Mouse (Mus musculus) heart, postnatal 0 days (tissue): Measurements from ENCODE around the gene Siglec1. TPM values are rescaled to one million over a fixed set of nuclear protein-coding genes. Genes with fewer than 3 reads are reported as not detected.

ENCODE experiments used
- ATAC-seq: fragments of 200-750 bp; cut with Nextera tagmentation; 2 replicates; pipeline ENCODE4 v1.8.0; 2017; ENCODE audit warnings: low read depth, moderate number of reproducible peaks, moderate library complexity; ENCODE audit not compliant: insufficient read depth
- DNase-seq: peaks from one replicate; pipeline ENCODE4 v3.0.0-alpha.2; 2016; ENCODE audit warnings: low spot score
- H3K27ac ChIP-seq: fragments of 300-500 bp; sonication (generic); 2 replicates; pipeline ENCODE4 v1.5.1; 2014; ENCODE audit warnings: low read depth, mild to moderate bottlenecking
- H3K27me3 ChIP-seq: fragments of 300-500 bp; sonication (generic); 2 replicates; pipeline ENCODE4 v1.6.1; 2014; ENCODE audit warnings: low read length, mixed read lengths; ENCODE audit not compliant: control insufficient read depth, insufficient read depth
- H3K36me3 ChIP-seq: fragments of 300-500 bp; sonication (generic); replicated peaks from 2 replicates; pipeline ENCODE4 v1.6.1; 2014; ENCODE audit warnings: low read length, mixed read lengths; ENCODE audit not compliant: control insufficient read depth, insufficient read depth
- H3K4me1 ChIP-seq: fragments of 300-500 bp; sonication (generic); 2 replicates; pipeline ENCODE4 v1.6.1; 2014; ENCODE audit warnings: antibody characterized with exemption; ENCODE audit not compliant: control insufficient read depth, insufficient read depth
- H3K4me2 ChIP-seq: fragments of 300-500 bp; sonication (generic); 2 replicates; pipeline ENCODE4 v1.6.1; 2014; ENCODE audit warnings: low read depth, mild to moderate bottlenecking, low read length, moderate library complexity
- H3K4me3 ChIP-seq: fragments of 300-500 bp; sonication (generic); 2 replicates; pipeline ENCODE4 v1.5.1; 2014; ENCODE audit warnings: low read depth, low read length
- H3K9ac ChIP-seq: fragments of 300-500 bp; sonication (generic); replicated peaks from 2 replicates; pipeline ENCODE4 v1.6.1; 2014; ENCODE audit warnings: low read depth, low read length, mixed read lengths
- H3K9me3 ChIP-seq: fragments of 300-500 bp; sonication (generic); replicated peaks from 2 replicates; pipeline ENCODE4 v1.6.1; 2016; ENCODE audit warnings: low read length; ENCODE audit not compliant: control insufficient read depth
- CTCF ChIP-seq: IDR thresholded peaks from 2 replicates; pipeline ENCODE4 v1.5.1; 2016; ENCODE audit warnings: antibody characterized with exemption, control low read depth, low read depth
- EP300 ChIP-seq: IDR thresholded peaks from 2 replicates; pipeline ENCODE4 v1.6.1; 2016; ENCODE audit warnings: antibody characterized with exemption, low read depth
- WGBS: fragments of 180-500 bp; shearing (Covaris S2); extraction: QIAGEN DNeasy Blood & Tissue Kit; methylation state at CpG from one replicate; pipeline ENCODE4 v1.1.7; 2014; 5-methylcytosine and 5-hydroxymethylcytosine counted together
- polyA plus RNA-seq: library from polyadenylated mRNA; unstranded; fragments of >200 nt; fragmentation: Nextera tagmentation; extraction: Ambion mirVana; gene quantifications from 2 replicates; pipeline ENCODE4 v1.2.1, GENCODE M21; 2015
- total RNA-seq: library from RNA; depleted of rRNA; stranded (reverse); fragments of >200 nt; gene quantifications from 2 replicates; pipeline ENCODE4 v1.2.3, GENCODE M21; 2014; ENCODE audit warnings: low replicate concordance

Gene Siglec1
- total and polyA plus RNA-seq, 2 experiments from 2014 or later = 0.20 to 3.4 TPM

GRCm38 (mm10) chr2:131127161-131127730, 40.7 kb upstream of the Siglec1 start, which contains the start of gene Hspa12b:
Gene Hspa12b, plus strand, starts transcription at chr2:131127280.
- Histone ChIP-seq H3K4me3 (peak within 1 kb of the TSS; percentile 60), H3K9me3 (no peaks in the 10 kb centered on the region), H3K27me3 (0 out of 2 replicates have a peak, but pooled peaks cover 5% of the 10 kb centered on the region), H3K27ac (peak within 1 kb of the TSS; percentile 75), H3K36me3 (no peaks in the 10 kb centered on the region), H3K4me1 (peaks cover 5% of the 10 kb centered on the region; the same call in 1 of the 2 replicates), H3K9ac (peak within 1 kb of the TSS; percentile 76), H3K4me2 (peak within 1 kb of the TSS; percentile 69)
- WGBS = 3% methylated on average over 24 of the region's 28 CpGs
- DNase-seq = peak; percentile 58
- peak; percentile 89 for ATAC-seq
- TF ChIP-seq CTCF = no peak
- TF ChIP-seq EP300 = no peak

DNA sequence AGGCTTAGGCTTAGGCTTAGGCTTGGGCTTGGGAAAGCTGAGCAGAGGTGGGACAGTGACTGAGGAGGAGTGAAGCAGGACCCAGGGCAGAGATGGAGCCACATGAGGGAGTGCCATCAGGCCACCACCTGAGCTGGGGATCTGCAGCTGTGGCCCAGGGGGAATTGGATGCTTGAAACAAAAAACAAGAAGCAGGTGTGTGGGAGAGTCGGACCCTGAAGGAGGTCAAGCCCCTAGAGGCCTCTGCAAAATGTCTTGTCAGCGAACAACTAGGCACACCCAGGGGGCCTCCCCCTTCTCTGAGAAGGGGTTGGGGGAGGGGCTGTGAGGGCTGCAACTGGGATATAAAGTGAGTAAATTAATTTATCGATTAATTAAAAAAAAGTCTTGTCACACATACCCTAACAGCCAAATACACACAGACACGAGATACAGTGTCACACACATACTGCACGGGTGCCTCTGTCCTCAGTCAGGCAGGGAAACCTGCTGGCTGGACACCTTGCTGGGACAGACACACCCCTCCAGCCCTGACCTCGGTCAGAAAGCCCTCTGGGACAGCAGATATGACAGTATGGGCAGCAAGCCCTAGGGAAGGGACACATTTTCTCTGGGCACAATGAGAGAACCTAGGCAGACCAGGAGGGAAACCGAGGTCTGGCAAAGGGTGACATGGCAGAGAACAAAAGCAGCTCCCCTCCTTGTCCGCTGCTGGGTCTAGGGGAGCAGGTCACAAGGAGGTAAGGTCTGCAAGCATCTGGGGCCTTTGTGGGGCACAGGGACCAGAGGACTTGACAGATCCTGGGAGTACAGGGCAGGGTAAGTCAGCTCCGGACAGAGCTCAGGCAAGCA, 39.6 kb upstream of the Siglec1 start:
- TF ChIP-seq CTCF (no peak), EP300 (no peak)
- ATAC-seq (no peak), DNase-seq (no peak)
- Histone ChIP-seq H3K27me3 (0 out of 2 replicates have a peak, but pooled peaks cover 5% of the 10 kb centered on the region), H3K4me2 (no peak overlapping the region), H3K4me1 (peaks cover 5% of the 10 kb centered on the region; the same call in 1 of the 2 replicates), H3K36me3 (no peaks in the 10 kb centered on the region), H3K4me3 (no peak overlapping the region), H3K27ac (peak overlapping the region; percentile 75; the same call in 1 of the 2 replicates), H3K9ac (no peak overlapping the region), H3K9me3 (no peaks in the 10 kb centered on the region)
- 65% methylated on average over 9 of the region's 9 CpGs for WGBS

DNA sequence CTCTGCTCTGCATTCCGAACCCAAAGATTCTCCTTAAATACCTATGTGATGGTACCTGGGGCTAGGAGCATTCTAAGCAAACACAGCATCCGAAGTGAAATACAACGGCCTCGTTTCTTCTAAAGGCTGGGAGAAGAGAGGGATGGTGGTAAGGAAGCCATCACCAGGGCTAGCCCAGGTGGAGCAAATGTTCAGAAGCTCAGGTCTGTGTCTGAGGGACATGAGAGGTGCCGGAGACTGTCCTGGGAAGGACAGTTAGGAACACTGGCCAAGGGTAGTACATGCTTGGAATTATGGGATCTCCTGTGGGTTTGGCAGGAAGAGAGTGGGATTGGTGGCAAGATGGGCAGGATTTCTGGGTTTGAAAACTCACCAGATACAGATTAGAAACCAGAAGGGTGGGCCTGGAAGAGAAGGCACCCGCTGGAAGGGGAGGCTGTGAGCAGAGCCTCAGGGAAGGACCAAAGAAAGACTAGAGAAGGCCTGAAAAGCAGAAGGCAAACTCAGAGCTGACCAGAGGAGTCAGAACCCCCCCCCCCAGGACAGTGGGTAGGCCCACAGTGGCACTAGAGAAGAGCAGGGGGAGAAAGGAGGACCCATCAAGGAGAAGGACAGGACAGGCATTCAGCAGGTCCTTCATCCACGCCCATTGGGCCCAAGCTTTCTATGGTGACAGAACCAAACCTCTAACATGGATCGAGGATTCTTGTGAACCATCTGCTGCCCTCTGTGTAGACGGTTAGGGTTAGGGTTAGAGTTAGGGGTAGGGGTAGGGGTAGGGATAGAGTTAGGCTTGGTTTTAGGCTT, 38.8 kb upstream of the Siglec1 start:
- ATAC-seq (no peak), DNase-seq (no peak)
- Histone ChIP-seq H3K36me3 (no peaks in the 10 kb centered on the region), H3K4me1 (peaks cover 5% of the 10 kb centered on the region; the same call in 1 of the 2 replicates), H3K4me2 (no peak overlapping the region), H3K9me3 (no peaks in the 10 kb centered on the region), H3K9ac (no peak overlapping the region), H3K4me3 (no peak overlapping the region), H3K27me3 (0 out of 2 replicates have a peak, but pooled peaks cover 5% of the 10 kb centered on the region), H3K27ac (0 out of 2 replicates have a peak overlapping the region, but pooled peaks have one; percentile 71)
- 91% methylated on average over 9 of the region's 9 CpGs for WGBS
- TF ChIP-seq EP300 (no peak), CTCF (no peak)

GRCm38 (mm10) chr2:131124166-131124565, 37.6 kb upstream of the Siglec1 start:
- ATAC-seq = peak; percentile 42
- Histone ChIP-seq H3K4me3 (no peak overlapping the region), H3K27ac (peak overlapping the region; percentile 71), H3K4me1 (peaks cover 5% of the 10 kb centered on the region; the same call in 1 of the 2 replicates), H3K9ac (no peak overlapping the region), H3K36me3 (no peaks in the 10 kb centered on the region), H3K9me3 (no peaks in the 10 kb centered on the region), H3K27me3 (0 out of 2 replicates have a peak, but pooled peaks cover 5% of the 10 kb centered on the region), H3K4me2 (no peak overlapping the region)
- WGBS = 52% methylated on average over 3 of the region's 3 CpGs
- TF ChIP-seq CTCF (no peak), EP300 (peak; percentile 56; the same call in 1 of the 2 replicates)
- no peak for DNase-seq

DNA sequence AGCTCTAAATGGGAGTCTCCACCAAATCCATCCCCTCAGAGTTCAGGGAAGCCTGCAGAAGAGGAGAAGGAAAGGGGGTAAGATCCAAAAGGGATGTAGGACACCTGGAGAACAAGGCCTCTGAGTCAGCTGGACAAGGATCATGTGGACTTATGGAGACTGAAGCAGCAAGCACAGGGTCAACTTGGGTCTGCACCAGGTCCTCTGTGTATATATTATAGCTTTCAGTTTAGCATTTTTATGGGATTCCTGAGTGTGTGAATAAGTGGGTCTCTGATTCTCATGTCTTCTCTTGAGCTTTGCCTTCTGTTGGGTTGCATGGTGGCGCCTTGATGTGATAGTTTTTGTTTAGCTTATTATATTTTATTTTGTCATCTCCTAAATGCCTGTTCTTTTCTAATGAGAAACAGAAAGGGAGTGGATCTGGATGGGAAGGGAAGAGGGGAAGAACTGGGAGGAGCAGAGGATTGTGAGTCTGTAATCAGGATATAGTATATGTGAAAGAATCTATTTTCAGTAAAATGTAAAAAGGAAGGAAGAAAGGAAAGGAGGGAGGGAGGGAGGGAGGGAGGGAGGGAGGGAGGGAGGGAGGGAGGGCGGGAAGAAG, 32.5 kb upstream of the Siglec1 start:
- H3K9me3 ChIP-seq = no peaks in the 10 kb centered on the region
- H3K36me3 ChIP-seq = no peaks in the 10 kb centered on the region
- no peaks in the 10 kb centered on the region for H3K27me3 ChIP-seq
- ATAC-seq (no peak), DNase-seq (no peak)
- H3K27ac ChIP-seq = no peak overlapping the region
- H3K4me1 ChIP-seq = no peaks in the 10 kb centered on the region
- no peak overlapping the region for H3K9ac ChIP-seq
- H3K4me3 ChIP-seq = no peak overlapping the region
- TF ChIP-seq CTCF (no peak), EP300 (no peak)
- no peak overlapping the region for H3K4me2 ChIP-seq
- 78% methylated on average over 2 of the region's 2 CpGs for WGBS
